Mouse (Mus musculus) bone marrow, adult 2 months (tissue): Measurements from ENCODE around the gene Tma7. TPM values are rescaled to one million over a fixed set of nuclear protein-coding genes. Genes with fewer than 3 reads are reported as not detected.

Experiments used
- H3K27ac ChIP-seq: fragments of 200-500 bp; 2 replicates; pipeline ENCODE4 v1.5.1; 2012; ENCODE audit warnings: low read depth, mild to moderate bottlenecking, control low read depth, inconsistent platforms, low read length; ENCODE audit not compliant: control insufficient read depth, poor library complexity, insufficient read depth
- H3K4me1 ChIP-seq: fragments of 200-500 bp; 2 replicates; pipeline ENCODE4 v1.6.1; 2011; ENCODE audit warnings: low read length; ENCODE audit not compliant: control insufficient read depth, insufficient read depth
- H3K4me3 ChIP-seq: fragments of 200-500 bp; replicated peaks from 2 replicates; pipeline ENCODE3; 2011; ENCODE audit warnings: mild to moderate bottlenecking, low read depth, low read length, control low read depth; ENCODE audit not compliant: control insufficient read depth
- CTCF ChIP-seq: fragments of 200-500 bp; IDR thresholded peaks from 2 replicates; pipeline ENCODE4 v1.5.1; 2011; ENCODE audit warnings: low read length, control low read depth; ENCODE audit not compliant: control insufficient read depth, insufficient read depth
- POLR2A ChIP-seq: fragments of 200-500 bp; IDR thresholded peaks from 2 replicates; pipeline ENCODE4 v1.6.1; 2011; ENCODE audit warnings: low read depth, mild to moderate bottlenecking, control low read depth, low read length, borderline replicate concordance; ENCODE audit not compliant: control insufficient read depth
- whole genome bisulfite sequencing: fragments of 180-500 bp; shearing (Covaris S2); methylation state at CpG from one replicate; pipeline ENCODE4 v1.1.7; 2018; 5-methylcytosine and 5-hydroxymethylcytosine counted together
- polyA plus RNA-seq: library from polyadenylated mRNA; stranded (reverse); fragments of >200 nt; gene quantifications from 2 replicates; pipeline ENCODE4 v1.2.4, GENCODE M21; 2011; ENCODE audit warnings: low replicate concordance; ENCODE audit not compliant: missing spikeins, insufficient read depth, insufficient read length

The Tma7 gene
- polyA plus RNA-seq, 1 experiment = 254 TPM

DNA sequence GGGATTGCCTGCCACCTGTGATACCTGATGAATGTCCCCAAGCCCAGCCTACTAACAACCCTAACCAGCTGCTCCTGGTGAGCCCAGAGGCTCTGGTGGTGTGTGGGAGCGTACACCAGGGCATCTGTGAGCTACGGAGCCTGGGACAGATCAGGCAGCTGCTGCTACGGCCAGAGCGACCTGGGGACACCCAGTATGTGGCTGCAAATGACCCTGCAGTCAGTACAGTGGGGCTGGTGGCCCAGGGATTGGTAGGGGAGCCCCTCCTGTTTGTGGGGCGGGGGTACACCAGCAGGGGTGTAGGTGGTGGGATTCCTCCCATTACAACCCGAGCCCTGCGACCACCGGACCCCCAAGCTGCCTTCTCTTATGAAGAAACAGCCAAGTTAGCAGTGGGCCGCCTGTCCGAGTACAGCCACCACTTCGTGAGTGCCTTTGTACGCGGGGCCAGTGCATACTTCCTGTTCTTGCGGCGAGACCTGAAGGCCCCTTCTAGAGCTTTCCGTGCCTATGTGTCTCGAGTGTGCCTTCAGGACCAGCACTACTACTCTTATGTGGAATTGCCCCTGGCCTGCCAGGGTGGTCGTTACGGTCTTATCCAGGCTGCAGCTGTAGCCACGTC, 18.0 kb upstream of the Tma7 start:
- 43% methylated on average over 20 of the region's 20 CpGs for WGBS

DNA sequence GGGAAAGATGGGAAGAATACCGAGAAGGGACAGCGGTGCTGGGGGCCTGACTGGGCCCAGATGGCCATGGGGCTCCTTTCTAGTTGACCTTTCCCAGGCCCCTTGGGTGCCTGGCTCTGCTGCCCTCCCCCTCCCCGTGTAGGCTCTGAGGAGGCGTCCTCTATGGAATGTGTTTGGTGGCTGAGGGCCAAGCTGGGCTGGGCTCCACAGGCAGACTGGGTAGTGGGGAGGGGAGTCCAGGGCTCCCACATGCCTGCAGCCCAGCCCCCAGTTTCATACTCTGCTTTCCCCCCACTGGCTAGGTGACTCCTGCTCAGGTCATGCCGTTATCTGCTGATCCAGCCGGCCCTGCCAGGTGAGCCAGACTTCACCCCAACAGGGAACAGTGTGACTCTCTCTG, 16.6 kb upstream of the Tma7 start:
- TF ChIP-seq CTCF = no peak
- no peak for TF ChIP-seq POLR2A
- Histone ChIP-seq H3K27ac (no peak overlapping the region), H3K4me1 (no peaks in the 10 kb centered on the region; the same call in 1 of the 2 replicates), H3K4me3 (no peak overlapping the region)
- WGBS = 89% methylated on average over 6 of the region's 6 CpGs

More for the DNA sequence above, 18.0 kb upstream of the Tma7 start:
- Histone ChIP-seq H3K4me1 (no peaks in the 10 kb centered on the region; the same call in 1 of the 2 replicates), H3K27ac (no peak overlapping the region), H3K4me3 (no peak overlapping the region)
- TF ChIP-seq CTCF (no peak), POLR2A (no peak)

DNA sequence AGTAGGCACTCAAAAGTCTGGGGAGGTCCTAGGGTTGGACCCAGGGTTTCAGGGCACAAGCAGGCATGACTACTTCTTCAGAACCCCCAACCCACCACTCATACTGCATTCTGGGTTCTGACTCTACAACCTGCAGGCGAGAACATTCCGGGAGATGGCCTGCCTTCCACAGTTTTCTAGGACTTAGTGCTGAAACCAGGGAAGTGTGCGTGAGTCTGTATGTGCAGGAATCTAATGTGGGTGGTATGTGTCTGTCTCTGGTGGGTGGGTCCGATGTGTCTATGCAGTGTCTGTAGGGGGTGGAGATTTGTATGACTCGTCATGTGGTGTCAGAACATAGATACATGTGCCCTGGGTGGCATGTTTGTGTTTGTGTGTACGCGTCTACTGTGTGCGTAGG, 16.0 kb upstream of the Tma7 start:
- no peaks in the 10 kb centered on the region; the same call in 1 of the 2 replicates for H3K4me1 ChIP-seq
- WGBS = 83% methylated on average over 8 of the region's 8 CpGs
- H3K27ac ChIP-seq = no peak overlapping the region
- H3K4me3 ChIP-seq = no peak overlapping the region
- no peak for TF ChIP-seq CTCF
- no peak for TF ChIP-seq POLR2A

DNA sequence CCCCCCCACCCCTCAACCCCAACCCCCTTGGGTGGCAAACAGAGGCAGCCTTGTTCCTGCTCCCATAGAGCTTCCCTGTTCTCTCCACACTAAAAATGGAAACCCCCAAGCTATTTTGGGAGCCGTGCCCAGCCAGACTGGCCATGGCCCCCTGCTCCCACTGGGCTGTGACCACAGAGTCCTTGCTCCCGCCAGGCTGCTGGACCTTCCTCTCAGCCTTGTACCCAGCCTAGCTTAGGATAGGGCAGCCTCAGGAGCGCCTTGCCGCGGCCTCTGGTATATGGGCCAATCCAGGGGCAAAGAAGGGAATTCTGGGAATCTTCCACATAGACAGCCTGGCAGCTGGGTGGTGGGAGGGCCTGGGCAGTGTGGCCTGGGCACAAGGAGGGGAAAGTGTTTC, 15.4 kb upstream of the Tma7 start:
- WGBS = 76% methylated on average over 5 of the region's 5 CpGs
- H3K4me1 ChIP-seq = no peaks in the 10 kb centered on the region; the same call in 1 of the 2 replicates
- no peak overlapping the region; the same call in 1 of the 2 replicates for H3K27ac ChIP-seq
- TF ChIP-seq POLR2A = no peak
- TF ChIP-seq CTCF = no peak
- no peak overlapping the region for H3K4me3 ChIP-seq

DNA sequence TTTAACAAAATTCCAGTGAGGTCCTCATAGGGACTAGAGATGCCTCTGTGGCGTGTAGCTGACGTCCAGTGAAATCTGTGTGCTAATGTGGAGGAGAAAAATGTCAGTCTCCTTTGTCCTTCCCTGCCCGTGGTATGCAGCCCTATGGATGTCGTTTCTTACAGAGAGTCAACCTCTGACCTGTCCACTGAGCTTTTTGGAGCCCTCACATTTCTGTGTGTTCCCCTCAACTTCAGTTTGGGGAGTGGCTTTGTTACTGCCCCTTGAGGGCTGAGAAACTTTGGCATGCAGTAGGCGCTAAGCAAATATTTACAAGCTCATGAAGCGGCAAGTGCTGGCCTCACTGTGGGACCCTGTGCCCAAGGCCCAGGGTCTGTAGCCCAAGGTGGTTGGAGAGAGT, 14.9 kb upstream of the Tma7 start:
- no peak overlapping the region for H3K4me3 ChIP-seq
- no peak overlapping the region for H3K27ac ChIP-seq
- H3K4me1 ChIP-seq = no peaks in the 10 kb centered on the region; the same call in 1 of the 2 replicates
- whole genome bisulfite sequencing = 74% methylated on average over 6 of the region's 6 CpGs
- no peak for TF ChIP-seq CTCF
- TF ChIP-seq POLR2A = no peak

DNA sequence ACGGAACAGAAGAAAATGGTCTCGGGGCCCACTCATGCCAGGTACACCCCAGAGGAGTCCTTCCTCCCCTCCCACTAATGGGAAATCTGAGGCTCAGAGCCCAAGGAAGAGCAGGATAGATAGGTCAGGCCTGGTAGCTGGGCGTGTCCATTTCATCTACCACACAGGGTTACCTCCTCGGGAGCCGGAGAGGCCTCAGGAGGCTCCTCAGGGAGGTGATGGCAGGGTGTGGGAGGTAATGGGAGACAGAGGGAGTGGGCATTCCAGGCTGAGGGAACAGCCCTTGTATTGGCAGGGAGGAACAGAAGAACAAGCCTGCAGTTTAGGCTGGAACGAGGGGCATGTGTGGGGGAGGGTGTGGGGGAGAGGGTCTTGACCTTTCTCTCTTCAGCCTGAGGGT, 14.5 kb upstream of the Tma7 start:
- H3K27ac ChIP-seq = no peak overlapping the region
- H3K4me3 ChIP-seq = no peak overlapping the region

DNA sequence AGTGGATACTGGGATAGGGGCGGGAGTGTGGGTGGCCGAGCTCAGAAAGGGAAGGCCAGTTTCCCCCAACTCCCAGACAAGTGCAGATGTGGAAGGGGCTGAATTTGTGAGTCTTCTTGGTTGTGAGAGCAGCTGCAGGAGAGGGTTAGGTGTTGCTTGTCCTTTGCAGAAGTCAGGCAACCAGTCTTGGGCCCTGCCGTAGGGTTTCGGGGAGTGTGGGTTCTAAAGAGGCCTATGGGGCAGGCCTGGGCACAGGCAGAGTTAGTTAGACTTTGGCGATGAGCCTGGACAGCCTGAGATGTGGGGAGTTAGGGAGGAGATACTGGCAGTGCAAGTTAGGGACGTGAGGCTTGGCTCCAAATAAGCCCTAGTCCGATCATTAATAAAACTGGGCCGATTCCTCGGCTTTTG, 13.9 kb upstream of the Tma7 start:
- Histone ChIP-seq H3K4me1 (no peaks in the 10 kb centered on the region; the same call in 1 of the 2 replicates), H3K4me3 (no peak overlapping the region), H3K27ac (no peak overlapping the region)
- TF ChIP-seq POLR2A (no peak), CTCF (no peak)
- WGBS = 88% methylated on average over 9 of the region's 9 CpGs

More for the DNA sequence above, 14.5 kb upstream of the Tma7 start:
- H3K4me1 ChIP-seq = no peaks in the 10 kb centered on the region; the same call in 1 of the 2 replicates
- TF ChIP-seq CTCF = no peak
- TF ChIP-seq POLR2A = no peak
- 84% methylated on average over 6 of the region's 6 CpGs for WGBS

DNA sequence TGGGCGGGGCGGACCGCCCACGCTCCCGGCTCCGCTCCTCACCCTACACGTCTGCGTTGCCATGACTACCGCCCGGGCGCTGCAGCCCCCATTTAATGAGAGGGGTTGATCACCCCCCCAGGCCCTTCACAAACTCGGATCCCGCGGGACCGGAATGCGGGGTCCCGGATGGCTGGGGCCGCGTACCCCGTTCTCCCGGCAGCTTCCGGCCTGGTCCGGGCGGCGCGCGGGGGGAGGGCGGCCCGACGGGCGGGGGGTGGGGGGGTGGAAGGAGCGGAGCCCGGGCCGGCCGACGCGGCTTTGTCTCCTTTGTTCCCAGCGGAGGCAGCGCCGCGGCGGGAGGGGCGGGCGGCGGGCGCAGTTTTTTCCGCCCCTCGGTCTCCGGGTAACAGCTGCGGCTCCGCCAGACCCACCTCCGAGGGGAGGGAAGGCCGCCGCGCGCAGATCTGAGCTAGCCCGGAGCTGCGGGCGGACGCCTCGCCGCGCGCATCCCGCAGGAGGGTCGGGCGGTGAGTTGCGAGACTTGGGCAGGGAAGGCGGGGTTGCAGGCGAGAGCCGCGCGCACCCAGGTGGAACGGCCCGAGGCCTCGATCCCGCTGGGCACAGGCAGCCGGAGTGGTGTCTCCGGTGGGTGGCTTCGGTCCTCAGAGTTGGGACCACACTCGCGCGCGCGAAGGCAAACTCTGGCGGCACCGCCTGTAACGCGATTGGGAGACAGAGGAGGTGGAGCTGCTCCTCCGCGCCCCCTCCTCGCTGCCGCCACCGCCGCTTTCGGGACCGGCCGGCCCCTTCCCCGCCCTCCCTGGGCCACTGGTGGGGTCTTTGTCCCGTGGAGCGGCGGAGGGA, 13.0 kb upstream of the Tma7 start, which contains the start of gene Plxnb1:
Gene Plxnb1 (plus strand): TSS at position 253 of the 846 bp plus-strand sequence.
- H3K4me3 ChIP-seq = peak within 1 kb of the TSS; percentile 36
- peak within 1 kb of the TSS; percentile 19; the same call in 1 of the 2 replicates for H3K27ac ChIP-seq
- TF ChIP-seq CTCF (no peak), POLR2A (no peak)
- H3K4me1 ChIP-seq = no peaks in the 10 kb centered on the region; the same call in 1 of the 2 replicates
- under 1% methylated on average over 102 of the region's 102 CpGs for WGBS
